Mouse (Mus musculus) urinary bladder, postnatal 36 days (tissue): ENCODE data around the gene Gprc5b.

ENCODE experiments used
- DNase-seq, 2 experiments: peaks; one replicate each; pipeline ENCODE4 v3.0.0; 2022; ENCODE audit warnings: low spot score in 2 of 2, mixed read lengths in 1 of 2

Gprc5b gene

DNA sequence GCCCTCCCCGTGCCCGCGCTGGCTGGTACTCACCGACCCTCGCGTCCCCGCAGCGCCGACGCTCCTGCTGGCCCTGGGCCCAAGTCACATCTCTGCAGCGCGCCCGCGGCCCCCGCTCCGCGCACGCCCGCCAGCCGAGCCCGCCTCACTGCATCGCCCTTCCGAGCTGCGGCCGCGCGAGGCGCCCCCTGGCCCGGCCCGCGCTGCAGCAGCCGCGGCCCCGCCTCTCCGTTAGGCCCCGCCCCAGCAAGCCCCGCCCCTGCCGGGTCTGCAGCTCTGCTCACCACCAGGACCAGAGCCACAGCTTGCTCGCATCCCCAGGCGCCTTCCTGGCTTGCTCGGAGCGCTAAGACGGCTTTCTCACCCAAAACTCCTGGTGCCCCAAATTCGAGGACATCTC lies at the start of gene Gprc5b:
Gprc5b (minus strand) TSS at position 205 of the 400 bp plus-strand sequence.
- DNase-seq: peak; percentile 82 to 90

DNA sequence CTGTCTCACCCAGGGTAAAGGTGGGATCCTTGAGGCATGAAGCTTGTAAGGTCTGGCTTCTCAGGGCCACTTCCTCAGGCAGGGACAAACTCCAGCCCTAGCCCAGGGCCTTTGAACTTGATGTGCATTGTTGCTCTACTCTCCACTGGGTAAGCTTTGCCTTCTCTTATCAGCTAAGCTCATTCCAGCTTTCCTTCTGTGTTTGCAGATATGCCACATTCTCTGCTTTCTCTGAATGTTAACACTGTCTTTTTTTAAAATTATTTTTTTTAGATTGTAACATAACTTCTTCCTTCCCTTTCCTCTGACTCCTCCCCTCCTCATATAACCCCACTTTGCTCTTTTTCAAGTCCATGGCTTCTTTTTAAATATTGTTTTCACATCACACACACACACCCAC lies 46.5 kb upstream of the Gprc5b start:
- DNase-seq: no peak

DNA sequence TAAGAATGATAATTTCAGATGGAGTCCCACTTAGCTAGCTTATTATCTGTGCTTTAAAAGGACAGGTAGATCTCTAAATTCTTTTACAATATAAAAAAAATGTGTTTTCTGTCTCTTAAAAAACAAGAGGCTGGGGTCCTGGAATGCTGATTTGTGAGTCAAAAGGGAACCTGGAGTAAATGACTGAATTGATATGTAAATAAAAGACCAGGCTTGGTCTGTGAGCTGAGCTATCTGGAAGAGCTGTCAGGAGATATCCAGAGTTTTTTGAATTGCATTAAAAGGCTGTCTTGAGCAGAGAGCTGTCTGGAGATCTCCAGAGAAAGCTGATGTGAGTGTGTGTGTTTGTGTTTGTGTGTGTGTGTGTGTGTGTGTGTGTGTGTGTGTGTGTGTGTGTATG lies 42.6 kb upstream of the Gprc5b start:
- DNase-seq: no peak

DNA sequence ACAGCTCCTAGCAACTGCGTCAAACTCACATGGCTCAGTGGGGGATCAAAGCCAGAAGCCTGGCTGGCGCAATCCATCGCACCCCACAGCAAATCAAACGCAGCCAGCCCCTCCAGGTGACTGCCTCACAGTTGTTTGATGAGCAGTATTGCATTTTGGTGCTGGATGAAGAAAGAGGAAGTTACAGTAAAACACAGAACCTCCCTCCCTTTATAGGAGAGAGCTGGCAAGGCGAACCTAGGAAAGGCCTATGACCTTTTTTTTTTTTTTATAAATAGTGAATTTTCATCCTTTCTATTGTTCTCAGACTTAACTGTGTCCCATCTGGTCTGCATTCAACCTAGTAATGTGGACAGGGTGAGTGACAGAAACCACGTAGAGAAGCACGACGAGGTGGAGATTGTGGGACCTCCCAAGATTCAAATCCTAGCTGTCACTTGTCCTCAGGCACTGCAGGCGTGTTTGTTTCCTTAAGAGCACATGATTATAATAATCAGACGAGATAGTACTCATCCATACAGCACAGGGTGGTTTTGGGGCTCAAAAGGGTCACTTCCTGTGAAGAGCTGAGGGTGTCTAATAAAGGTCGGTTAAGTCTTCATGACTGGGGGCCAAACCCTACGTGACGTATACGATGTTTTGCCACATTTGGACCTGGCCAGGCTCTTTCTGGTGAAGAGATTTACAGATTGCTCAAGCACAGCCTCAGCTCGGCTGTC lies 39.4 kb upstream of the Gprc5b start:
- DNase-seq: no peak

DNA sequence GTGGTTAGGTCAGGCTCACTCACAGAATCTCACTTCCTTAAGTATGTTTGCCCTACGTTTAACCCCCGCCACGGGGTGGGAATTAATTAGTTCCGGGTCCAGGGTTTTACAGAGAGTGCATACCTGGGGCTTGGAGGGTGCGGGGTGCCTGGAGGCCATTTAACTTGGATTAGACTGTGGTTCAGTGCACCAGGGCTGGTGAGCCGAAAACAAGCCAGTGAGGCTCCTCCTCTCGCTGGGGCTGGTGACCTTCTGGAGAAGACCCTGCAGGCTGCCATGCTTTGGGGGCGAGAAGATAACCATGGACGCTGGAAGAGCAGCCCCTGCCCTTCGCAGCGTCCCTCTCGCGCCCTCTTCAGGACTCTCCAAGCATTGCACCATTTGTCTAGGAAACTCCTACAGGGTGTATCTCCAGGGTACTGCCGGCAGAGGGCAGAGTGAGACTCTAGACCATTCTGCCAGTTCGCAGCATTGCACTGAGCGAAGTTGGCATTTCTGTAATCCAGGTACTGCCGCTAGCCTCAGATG lies 28.4 kb upstream of the Gprc5b start:
- peak; percentile 6 to 26 for DNase-seq

DNA sequence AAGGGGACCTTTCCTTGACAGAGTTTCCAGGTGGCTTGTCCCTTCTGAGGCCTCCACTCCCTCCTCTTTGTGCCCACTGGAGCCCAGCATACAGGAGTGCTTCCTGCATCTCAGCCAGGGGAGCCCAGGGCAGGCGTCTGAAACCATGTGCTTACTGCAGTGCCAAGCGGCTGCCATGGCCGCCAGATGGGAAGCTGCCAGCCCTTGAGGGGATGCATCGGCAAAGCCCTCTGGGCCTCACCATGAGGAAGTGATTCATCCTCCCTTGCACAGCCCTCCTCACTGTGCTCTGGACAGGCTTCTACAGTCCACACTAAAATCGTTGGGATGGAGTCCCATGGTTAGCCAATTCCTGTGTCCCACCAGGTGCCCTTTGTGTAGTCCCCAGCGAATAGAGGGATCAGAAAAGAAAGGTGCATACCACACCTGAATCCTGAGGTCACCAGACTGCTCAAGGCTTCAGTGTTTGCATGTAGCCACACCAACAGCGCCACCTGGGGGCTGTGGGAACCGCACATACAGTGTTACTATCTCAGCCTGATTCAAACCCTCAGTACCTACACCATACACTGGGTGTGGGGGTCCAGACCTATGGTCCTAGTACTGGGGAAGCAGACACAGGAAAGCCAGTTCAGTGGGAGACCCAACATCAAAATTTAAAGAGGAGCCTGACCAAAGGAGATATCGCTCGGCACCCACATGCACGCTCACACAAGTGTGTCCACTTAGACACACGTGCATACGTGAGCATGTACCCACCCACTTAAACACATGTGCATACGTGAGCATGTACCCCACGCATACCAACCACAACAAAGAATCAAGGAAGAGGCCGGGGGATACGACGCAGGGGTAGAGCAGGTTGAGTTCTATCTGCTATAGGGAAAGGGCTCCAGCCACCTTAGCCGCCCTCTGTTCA lies 27.5 kb upstream of the Gprc5b start:
- DNase-seq: no peak

DNA sequence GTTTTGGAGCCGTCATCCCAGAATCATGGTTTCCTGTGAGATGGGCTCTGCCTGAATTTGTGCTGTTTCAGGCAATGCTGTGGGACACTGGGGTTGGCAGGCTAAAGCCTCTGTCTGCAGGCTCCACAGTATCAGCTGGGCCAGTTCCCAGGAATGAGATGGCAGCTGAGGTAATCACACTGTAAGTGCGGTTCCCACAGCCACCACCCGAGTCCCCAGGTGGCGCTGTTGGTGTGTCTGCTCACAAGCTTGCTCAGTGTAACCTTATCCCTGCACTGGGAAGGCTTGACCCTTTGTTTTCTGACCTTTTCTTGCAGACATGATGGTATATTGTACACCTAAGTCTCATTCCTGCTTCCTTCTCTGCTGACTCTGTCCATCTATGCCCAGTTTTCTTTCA lies 24.5 kb upstream of the Gprc5b start:
- peak in 1 of 2 experiments; percentile 7 for DNase-seq

DNA sequence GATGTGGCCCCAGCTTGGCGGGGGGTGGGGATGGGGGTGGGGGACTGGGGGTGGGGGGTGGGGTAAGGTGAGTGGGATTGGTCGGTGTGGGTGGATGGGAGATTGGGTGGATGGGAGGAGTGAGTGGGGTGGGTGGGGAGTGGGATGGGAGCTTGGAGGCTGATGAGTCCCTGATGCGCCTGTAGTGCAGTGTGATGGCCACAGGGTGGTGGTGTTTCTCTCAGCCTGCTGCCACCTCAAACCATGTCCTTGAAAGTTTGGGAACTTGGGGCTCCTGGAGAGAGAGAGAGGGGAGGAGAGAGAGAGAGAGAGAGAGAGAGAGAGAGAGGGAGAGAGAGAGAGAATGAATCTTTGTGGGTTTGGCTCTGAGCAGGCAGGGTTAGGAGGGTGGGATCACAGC lies 20.7 kb upstream of the Gprc5b start:
- no peak for DNase-seq

DNA sequence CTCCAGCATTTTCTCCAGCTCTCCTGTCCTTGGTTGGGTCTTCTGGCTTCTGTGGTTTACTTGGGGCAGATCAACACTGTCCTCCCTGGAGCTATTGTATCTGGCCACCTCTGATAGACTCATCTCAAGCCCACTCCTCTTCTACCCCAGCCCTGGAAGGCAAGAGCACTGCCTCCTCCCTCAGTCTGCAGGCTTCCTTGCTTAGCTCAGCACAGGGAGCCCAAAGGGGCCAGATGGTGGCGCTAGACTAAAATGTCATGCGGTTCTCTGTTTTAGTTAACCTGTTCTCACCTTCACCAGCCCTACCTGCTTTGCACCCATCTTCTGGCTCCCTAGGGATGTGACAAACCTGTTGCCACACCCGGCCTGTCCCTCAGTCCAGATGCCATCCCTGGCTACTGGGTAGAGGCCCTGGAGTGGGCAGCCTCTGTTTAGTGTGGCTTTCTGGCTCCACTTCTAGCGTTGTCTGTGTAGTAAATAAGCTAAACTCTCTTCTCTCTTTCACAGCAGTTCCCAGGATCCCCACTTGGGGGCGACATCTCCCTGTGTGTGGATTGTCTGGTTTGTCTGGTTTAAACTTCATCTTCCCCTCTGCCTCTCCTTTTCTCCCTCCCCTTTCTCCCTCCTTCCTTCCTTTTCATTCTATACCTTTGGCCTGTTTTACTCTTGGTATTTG lies 16.0 kb upstream of the Gprc5b start:
- DNase-seq: peak; percentile 60 to 66

DNA sequence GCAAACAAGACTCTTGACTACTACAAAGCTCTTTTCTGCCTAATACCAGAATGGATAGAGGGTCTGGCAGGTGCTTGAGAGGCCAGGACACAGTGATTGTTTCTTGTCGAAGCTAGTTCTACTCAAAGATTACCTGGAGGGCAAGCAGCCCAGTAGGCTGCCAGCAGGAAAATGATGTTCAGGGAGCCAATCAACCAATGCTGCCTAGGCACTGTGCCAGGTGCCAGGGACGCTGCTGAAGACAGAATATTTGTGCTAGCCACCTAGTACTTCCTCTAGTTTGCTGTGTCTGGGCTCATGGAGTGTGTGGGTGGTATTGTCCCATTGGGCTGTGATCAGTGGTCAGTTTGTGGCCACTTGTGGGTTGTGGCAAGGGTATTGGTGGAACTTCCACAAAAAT lies 7.5 kb upstream of the Gprc5b start:
- no peak for DNase-seq

DNA sequence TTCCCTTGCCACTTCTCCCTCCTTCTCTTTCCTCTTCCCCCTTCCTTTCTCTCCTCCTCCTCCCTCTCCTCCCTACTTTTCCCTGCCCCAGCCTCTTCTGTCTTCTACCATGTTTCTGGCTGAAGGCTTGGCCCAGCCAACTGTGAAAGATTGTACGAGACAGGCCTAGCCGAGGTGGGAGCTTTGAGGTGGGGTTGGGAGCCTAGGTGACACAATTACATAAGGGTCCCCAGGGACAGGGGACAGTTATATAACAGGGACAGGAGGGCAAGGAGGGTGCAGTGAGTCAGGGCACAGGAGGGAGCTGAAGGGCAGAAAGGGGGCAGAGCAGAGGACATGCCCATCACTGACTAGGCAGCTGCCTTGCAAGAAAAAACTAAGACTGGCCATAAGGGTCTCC lies 7.0 kb upstream of the Gprc5b start:
- DNase-seq: no peak

DNA sequence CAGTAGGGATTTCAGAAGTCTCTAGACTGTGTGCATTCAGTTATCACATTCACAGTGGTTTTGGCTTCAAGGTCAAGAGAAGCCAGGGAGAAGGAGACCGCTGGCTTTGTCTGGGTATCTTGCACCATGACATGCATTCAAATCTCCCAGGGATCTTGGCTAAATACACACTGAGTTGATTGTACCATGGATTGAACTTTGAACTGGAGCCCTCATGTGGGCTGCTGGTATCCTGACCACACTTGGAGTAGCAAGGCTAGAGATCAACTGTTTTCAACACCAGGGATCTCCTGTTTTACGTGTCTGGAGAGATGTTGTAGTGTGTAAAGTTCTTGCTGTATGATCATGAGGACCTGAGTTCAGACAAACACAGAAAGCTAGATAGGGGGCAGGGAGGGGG lies 4.8 kb upstream of the Gprc5b start:
- DNase-seq: no peak

DNA sequence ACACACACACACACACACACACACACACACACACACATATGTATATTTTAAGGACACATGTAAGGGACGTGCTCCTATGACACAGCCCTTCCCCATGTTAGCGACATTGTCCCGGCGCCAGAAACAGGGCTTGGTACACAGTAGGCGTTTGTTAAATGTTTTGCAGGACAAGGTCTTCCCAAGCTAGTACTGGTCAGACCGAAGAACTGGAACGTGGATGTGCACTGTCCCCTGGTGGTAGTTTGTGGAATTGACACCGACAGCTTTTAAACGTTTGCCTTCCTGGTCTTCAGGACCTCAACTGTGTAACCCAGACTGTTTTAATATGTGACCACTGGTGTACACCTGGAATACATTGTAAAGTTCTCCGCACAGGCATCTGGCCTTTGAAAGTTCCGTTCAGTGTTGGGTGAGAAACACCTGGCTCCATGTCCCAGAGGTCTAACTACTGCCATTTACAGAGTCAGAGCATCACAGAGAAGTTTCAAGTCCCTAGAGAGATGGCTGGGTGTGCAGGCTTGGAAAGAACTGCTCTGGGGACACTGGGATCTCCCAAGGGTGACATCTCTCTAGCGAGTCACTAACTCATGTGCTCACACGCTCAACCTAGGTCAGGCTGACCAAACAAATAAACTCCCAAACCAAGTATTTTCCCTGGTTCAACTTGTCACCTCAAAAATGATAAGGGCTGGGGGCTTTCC lies 1.3 kb upstream of the Gprc5b start:
- DNase-seq: peak; percentile 79 to 84

DNA sequence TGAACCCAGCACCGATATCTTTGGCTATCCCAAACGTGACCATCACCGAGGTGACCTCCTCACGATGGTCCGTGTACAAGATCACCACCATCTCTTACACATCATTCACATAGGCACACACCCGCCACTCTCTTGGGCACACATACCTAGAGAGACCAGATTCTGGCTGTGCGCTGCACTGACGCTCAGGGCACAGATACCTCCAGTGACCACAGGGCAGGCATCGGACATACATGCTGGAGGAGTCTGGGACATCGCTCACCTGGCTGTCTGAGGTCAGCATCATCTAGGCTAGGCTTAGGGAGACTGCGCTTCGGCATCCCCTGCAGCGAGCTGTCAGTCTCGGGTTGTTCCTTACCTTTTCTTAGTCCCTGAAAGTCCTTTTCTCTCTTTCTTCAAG lies 660 bp upstream of the Gprc5b start:
- DNase-seq: no peak

DNA sequence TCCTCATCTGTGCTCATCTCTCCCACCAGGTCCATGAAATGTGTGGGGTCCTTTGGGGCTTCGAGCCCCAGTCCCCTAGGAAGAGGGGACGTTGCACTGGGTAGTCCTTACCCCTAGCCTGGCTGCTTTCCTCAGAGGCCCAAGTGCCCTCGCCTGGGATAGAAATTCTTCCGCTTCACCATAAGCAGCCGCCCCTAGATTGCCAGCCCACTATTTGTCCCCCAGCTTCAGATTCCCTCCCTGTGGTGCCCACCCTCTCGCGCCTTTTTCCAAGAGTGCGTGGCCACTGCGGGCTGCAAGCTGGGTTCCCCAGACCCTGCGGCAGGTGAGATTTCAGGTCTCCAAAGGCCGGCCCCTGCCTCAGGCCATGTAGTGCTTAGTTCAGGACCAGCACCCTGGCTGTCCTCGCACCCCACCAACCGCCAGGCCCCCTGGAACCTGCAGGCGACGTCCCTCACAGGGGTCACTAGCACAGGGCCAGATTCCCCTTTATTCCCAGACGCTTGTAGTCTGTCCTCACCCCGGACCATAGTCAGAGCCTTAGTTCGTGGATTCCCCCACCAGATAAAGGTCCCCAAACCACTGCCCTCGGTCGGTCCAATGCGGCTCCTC lies 674 bp downstream of the Gprc5b start:
- DNase-seq: peak; percentile 18

DNA sequence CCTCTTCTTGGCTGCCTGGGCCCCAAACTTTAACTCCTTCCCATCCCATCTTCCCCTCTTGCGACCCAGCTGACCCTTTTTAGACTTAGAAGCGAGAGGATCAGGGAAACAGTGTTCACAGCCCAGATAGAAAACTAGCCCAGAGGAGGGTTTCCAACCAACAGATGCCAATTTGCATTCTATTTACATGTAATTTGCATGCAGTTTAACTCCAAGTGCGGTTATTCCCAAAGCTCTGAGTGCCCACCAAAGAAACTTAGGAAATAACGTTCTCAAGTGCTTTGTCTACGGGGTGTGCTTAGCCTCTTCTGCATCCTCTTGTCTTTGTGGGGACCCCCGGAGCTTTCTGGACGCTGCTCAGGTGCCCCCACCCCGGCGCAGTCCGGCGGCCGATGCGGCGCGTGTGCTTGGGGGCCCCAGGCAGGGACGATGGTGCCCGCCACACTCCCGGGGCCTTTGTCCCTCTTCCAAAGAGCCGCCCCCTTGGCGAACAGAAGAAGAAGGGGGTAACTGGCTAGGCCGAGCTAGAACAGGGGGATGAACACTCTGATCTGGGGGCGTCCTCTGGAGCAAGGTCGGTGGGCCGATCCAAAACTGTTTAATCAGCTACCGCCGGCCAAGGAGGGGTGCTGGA lies 1.3 kb downstream of the Gprc5b start:
- no peak for DNase-seq

DNA sequence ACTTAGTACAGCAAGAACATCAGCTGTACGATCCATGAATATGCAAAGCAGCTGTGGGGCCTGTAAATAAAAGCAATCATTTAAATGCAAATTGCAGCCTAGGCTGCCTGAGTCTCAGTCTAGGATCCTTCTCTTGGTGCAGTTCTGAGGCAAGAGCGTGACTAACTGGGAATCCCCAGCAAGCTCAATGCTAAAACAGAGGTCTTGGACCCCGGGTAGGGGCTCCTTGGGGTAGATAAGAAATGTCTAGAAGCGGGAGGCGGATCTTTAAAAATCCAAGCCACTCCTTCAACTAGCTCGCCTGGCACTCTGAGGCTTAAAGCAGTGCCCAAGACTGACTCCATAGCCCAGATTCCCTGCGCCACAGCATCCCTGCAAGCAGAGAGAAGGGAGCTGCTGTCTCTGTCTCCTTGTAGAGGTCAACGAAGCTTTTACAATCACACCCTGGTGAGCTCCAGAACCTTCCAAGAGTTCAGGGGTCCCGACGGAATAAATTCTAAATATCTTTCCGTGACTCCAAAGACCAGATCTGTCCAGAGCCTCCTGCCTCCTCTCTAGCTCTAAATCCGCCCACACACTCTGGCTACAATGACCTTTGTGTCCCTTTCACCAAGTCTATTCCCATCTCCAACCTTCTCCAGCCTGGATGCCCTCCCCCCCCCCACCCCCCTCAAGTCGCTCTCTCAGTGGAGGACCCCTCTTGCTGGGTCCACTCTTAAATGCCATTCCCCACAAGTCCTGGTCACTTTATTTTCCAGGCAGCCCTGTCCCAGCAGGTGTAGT lies 2.2 kb downstream of the Gprc5b start:
- DNase-seq: no peak

DNA sequence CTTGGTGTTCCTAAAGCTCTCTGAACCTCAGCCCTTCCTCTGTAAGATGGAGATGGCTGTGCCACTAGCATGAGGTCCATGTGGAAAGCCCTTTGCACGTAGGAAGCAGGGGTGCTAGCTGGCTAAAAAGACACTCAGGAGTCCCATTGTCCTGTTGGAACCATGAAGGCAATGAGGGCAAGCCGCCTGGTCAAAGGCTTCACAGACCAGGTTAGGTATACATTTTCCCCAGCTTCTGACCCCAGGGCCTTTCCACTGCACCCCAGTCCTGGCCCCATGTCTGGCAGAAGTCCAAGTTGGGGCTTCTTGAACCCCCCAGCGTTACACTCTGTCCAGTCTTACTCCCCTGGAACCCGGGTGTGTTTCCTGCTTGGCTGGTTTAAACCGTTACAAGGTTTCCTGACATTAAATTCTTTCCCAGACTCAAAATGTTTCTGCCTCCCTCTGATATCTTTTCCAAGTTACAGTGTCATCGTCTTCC lies 2.9 kb downstream of the Gprc5b start:
- DNase-seq: no peak

DNA sequence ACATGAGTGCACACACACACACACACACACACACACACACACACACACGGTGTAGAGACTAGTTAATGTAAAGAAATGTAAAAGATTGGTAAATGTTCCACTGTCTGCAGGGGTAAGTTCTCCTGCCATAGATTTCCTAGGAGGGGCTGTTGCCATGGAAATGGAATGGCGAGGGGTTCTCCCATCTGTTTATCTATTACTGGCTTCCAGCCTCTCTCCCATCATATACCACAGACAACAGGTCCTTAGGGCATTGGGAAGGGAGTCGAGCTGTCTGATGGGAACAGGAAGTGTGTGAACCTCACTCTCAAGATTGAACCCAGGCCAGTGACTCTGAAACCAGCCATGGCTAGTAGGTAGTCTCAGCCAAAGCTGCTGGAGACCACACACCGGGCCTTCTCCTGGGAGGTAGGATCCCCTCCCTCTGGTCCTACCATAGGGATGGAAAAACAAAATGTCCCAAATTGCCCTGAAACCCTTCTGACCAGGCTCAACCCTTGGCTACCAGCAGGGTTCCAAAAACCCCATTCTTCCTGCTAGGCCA lies 3.6 kb downstream of the Gprc5b start:
- DNase-seq: no peak
